Mouse (Mus musculus): ENCODE measurements around the gene Arhgap44. TPM values are rescaled to one million over a fixed set of nuclear protein-coding genes. Genes with fewer than 3 reads are reported as not detected.

The Arhgap44 gene
- polyA plus RNA-seq, 1 experiment from 2014 or later, result 16.9 TPM

GRCm38 (mm10) chr11:65101206-65101605, 61.6 kb downstream of the Arhgap44 start:
- H3K9ac ChIP-seq, result no peak overlapping the region
- WGBS, result 74% methylated on average over 11 of the region's 11 CpGs
- H3K27me3 ChIP-seq (replicated peaks), result no peaks in the 10 kb centered on the region
- no peaks in the 10 kb centered on the region for H3K36me3 ChIP-seq (replicated peaks)
- H3K4me3 ChIP-seq, result no peak overlapping the region
- no peak overlapping the region for H3K27ac ChIP-seq
- no peak overlapping the region for H3K4me2 ChIP-seq
- H3K4me1 ChIP-seq, result no peaks in the 10 kb centered on the region
- ATAC-seq (replicated peaks), result no peak
- H3K9me3 ChIP-seq, result no peaks in the 10 kb centered on the region

GRCm38 (mm10) chr11:65100031-65100430, 62.7 kb downstream of the Arhgap44 start:
- H3K9me3 ChIP-seq, result no peaks in the 10 kb centered on the region
- H3K9ac ChIP-seq, result no peak overlapping the region
- no peak overlapping the region for H3K4me2 ChIP-seq
- no peak overlapping the region for H3K27ac ChIP-seq
- no peak overlapping the region for H3K4me3 ChIP-seq
- no peaks in the 10 kb centered on the region for H3K27me3 ChIP-seq (replicated peaks)
- WGBS, result 93% methylated on average over 8 of the region's 8 CpGs
- no peak for ATAC-seq (replicated peaks)
- no peaks in the 10 kb centered on the region for H3K4me1 ChIP-seq
- H3K36me3 ChIP-seq (replicated peaks), result no peaks in the 10 kb centered on the region

GRCm38 (mm10) chr11:65097526-65098070, 65.2 kb downstream of the Arhgap44 start:
- Histone ChIP-seq H3K27ac (no peak overlapping the region), H3K27me3 (replicated peaks) (no peaks in the 10 kb centered on the region), H3K4me3 (no peak overlapping the region), H3K9me3 (no peaks in the 10 kb centered on the region), H3K4me1 (no peaks in the 10 kb centered on the region), H3K9ac (no peak overlapping the region), H3K4me2 (no peak overlapping the region), H3K36me3 (replicated peaks) (no peaks in the 10 kb centered on the region)
- 84% methylated on average over 4 of the region's 4 CpGs for WGBS
- no peak for ATAC-seq (replicated peaks)

DNA sequence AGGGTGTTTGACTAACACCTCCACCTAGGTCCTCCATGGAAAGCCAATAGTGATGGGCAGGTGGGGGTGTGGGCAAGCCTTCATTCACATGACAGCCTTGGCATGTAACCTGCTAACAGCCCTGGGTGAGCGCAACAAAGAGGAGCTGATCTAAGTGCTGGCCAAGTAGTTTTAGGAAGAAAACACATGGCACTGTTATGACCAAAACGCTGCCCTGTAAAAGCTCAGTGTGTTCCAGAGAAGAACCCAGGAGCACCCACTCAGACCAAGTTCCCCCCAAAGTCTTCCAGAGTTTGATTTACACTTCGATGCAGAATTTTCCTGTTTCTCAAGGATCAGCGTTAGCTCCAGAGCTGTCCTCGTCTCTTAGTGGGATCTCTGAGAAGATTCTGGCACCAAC, 65.9 kb downstream of the Arhgap44 start:
- Histone ChIP-seq H3K36me3 (replicated peaks) (no peaks in the 10 kb centered on the region), H3K9ac (no peak overlapping the region), H3K27ac (no peak overlapping the region), H3K4me1 (no peaks in the 10 kb centered on the region), H3K4me2 (no peak overlapping the region), H3K4me3 (no peak overlapping the region), H3K9me3 (no peaks in the 10 kb centered on the region), H3K27me3 (replicated peaks) (no peaks in the 10 kb centered on the region)
- 97% methylated on average over 5 of the region's 5 CpGs for whole genome bisulfite sequencing
- no peak for ATAC-seq (replicated peaks)

DNA sequence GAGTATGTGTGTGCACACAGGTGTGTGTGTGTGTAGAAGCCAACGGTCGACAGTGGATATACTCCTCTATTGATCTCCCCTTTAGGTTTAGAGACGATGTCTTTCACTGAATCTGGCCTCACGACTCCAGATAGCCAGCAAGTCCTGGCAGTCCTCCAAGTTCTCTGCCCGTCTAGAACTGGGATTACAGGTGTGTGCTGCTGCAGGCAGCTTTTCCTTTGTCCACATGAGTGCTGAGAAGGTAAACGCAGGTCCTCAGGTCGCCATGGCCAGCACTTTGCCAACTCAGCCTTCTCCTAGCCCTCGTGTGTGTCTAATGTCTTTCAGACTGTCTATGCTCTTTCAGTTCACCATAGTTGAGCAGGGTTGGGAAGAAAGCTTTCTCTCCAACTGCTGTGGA, 69.9 kb downstream of the Arhgap44 start:
- Histone ChIP-seq H3K27me3 (replicated peaks) (no peaks in the 10 kb centered on the region), H3K36me3 (replicated peaks) (no peaks in the 10 kb centered on the region), H3K4me1 (no peaks in the 10 kb centered on the region), H3K9ac (no peak overlapping the region), H3K27ac (no peak overlapping the region), H3K4me3 (no peak overlapping the region), H3K9me3 (no peaks in the 10 kb centered on the region), H3K4me2 (no peak overlapping the region)
- 79% methylated on average over 8 of the region's 8 CpGs for WGBS
- ATAC-seq (replicated peaks), result no peak

DNA sequence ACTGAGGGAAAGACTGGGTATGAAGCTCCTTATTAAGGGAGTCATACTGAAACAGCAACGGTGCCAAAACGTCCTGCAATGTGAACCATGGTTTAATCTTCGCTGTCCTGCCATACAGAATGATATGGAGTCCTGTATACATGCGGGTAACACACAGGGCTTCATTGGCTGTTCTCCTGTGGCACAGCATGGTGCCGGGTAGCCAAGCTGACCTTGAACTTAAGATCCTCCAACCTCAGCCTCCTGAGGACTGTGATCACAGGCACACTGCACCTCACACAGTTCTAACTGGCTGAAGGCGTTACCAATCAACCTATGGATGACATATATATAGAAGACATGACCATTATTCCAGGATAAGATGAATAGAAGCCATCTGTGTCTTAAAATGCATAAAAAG, 72.4 kb downstream of the Arhgap44 start:
- H3K36me3 ChIP-seq (replicated peaks), result no peaks in the 10 kb centered on the region
- WGBS, result 86% methylated on average over 6 of the region's 6 CpGs
- no peak overlapping the region for H3K9ac ChIP-seq
- H3K4me3 ChIP-seq, result no peak overlapping the region
- H3K4me2 ChIP-seq, result no peak overlapping the region
- no peaks in the 10 kb centered on the region for H3K27me3 ChIP-seq (replicated peaks)
- no peaks in the 10 kb centered on the region for H3K9me3 ChIP-seq
- H3K27ac ChIP-seq, result no peak overlapping the region
- no peaks in the 10 kb centered on the region for H3K4me1 ChIP-seq
- no peak for ATAC-seq (replicated peaks)

DNA sequence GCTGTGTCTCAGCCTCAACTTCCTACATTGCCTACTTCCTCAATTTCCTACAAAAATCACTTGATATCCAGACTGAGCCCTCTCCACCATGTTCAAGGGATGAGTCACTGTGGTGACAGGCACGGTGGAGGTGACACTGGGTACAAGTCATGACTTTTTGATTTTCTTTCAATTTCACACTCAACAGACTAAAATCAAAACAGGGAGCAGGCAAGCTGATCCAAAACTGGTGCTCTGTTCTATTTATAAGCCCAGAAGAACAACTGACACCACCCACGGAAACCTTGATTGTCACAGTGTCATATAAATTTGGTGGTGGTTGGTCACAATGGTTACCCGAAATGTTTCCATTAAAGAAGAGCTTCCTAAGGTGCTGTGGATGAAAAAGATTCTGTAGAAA, 72.8 kb downstream of the Arhgap44 start:
- H3K27me3 ChIP-seq (replicated peaks), result no peaks in the 10 kb centered on the region
- no peak overlapping the region for H3K4me3 ChIP-seq
- WGBS, result 93% methylated on average over 3 of the region's 3 CpGs
- no peaks in the 10 kb centered on the region for H3K36me3 ChIP-seq (replicated peaks)
- H3K9ac ChIP-seq, result no peak overlapping the region
- H3K4me2 ChIP-seq, result no peak overlapping the region
- H3K9me3 ChIP-seq, result no peaks in the 10 kb centered on the region
- no peak for ATAC-seq (replicated peaks)
- H3K4me1 ChIP-seq, result no peaks in the 10 kb centered on the region
- no peak overlapping the region for H3K27ac ChIP-seq

DNA sequence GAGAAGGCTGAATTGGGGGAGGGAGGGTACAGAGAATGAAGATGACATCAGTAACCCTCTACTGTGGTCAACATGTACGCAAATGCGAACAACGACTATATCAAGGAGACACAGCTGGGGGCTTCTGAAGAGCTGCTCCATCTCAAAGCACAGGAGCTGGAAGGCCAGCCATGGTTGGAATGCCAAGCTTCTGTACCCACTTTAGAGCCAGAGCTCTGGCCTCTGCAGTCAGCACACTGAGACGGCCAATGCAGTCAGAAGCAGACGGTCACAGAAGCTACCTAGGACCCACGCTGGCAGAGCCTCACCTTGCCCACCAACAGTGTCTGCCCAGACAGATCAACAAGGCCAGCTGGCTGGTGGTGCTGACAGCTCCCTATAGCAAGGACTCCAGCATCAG, 73.5 kb downstream of the Arhgap44 start:
- Histone ChIP-seq H3K9me3 (no peaks in the 10 kb centered on the region), H3K4me1 (no peaks in the 10 kb centered on the region), H3K27ac (no peak overlapping the region), H3K4me3 (no peak overlapping the region), H3K36me3 (replicated peaks) (no peaks in the 10 kb centered on the region), H3K9ac (no peak overlapping the region), H3K27me3 (replicated peaks) (no peaks in the 10 kb centered on the region), H3K4me2 (no peak overlapping the region)
- no peak for ATAC-seq (replicated peaks)
- 91% methylated on average over 6 of the region's 6 CpGs for WGBS

DNA sequence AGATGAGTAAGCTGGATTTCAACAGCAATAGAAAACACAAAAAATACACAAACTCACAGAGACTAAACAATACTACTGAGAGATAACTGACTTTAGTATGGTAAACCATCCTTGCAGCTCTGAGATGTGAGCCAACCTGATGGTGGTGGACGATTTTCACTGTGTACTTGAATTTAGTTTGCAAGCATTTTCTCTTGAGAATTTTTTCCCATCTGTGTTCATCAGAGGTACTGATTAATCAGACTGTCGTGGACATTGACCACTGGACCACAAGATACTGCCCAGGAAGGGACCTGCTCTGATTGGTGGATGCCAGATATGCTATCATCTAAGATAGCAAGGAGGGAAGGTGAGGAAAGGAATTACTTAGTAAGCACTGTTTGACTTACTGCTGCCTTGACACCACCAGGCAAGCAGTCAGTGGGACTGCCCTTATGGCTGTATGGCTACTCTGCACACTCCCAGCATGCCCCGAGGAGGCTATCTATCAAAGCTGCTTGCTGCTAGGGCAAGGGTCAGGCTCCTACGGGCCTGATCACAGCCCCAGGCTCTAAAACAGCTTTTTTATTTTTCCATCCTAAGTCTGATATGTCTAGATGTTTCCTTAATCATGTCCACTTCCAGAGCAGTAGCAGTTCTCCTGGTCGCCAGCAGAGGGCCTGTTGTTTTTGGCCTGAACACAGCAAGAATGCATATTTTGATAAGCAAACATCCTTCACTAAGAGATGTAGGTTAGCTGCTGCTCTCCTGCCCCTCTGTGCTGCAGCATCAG, 74.1 kb downstream of the Arhgap44 start:
- H3K4me1 ChIP-seq, result no peaks in the 10 kb centered on the region
- 56% methylated on average over 5 of the region's 5 CpGs for WGBS
- H3K27ac ChIP-seq, result no peak overlapping the region
- H3K9me3 ChIP-seq, result no peaks in the 10 kb centered on the region
- H3K4me3 ChIP-seq, result no peak overlapping the region
- H3K4me2 ChIP-seq, result no peak overlapping the region
- no peaks in the 10 kb centered on the region for H3K36me3 ChIP-seq (replicated peaks)
- H3K9ac ChIP-seq, result no peak overlapping the region
- ATAC-seq (replicated peaks), result no peak; the same call in 1 of the 2 replicates
- no peaks in the 10 kb centered on the region for H3K27me3 ChIP-seq (replicated peaks)

GRCm38 (mm10) chr11:65080761-65081160, 82.0 kb downstream of the Arhgap44 start:
- no peaks in the 10 kb centered on the region for H3K36me3 ChIP-seq (replicated peaks)
- 85% methylated on average over 8 of the region's 8 CpGs for WGBS
- H3K27me3 ChIP-seq (replicated peaks), result no peaks in the 10 kb centered on the region
- H3K9ac ChIP-seq, result no peak overlapping the region
- H3K4me3 ChIP-seq, result no peak overlapping the region
- H3K27ac ChIP-seq, result no peak overlapping the region
- H3K4me2 ChIP-seq, result no peak overlapping the region
- no peak for ATAC-seq (replicated peaks)
- H3K9me3 ChIP-seq, result no peaks in the 10 kb centered on the region
- H3K4me1 ChIP-seq, result no peaks in the 10 kb centered on the region

GRCm38 (mm10) chr11:65080274-65080673, 82.5 kb downstream of the Arhgap44 start:
- Histone ChIP-seq H3K36me3 (replicated peaks) (no peaks in the 10 kb centered on the region), H3K27me3 (replicated peaks) (no peaks in the 10 kb centered on the region), H3K4me3 (no peak overlapping the region), H3K27ac (no peak overlapping the region), H3K4me1 (no peaks in the 10 kb centered on the region), H3K9me3 (no peaks in the 10 kb centered on the region), H3K4me2 (no peak overlapping the region), H3K9ac (no peak overlapping the region)
- WGBS, result 90% methylated on average over 3 of the region's 3 CpGs
- no peak for ATAC-seq (replicated peaks)

DNA sequence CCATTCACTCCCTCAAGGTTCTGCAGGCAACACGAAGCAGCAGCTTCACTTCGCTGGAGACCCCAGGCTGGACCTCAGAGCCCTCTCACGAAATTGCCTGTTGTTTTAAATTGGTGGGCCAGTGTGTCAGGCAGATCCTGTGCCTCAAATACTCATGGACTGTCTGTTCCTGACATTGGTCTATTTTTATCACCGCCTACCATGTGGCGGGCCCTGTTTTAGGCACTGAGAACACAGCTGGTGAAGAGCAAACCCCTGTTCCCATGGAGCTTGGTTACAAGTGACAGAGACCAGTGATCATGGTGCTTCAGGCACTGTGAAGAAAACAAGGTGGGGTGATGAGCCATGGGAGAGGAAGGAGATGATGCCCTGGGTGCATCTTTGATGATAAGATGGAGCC, 93.2 kb downstream of the Arhgap44 start:
- H3K4me1 ChIP-seq, result no peaks in the 10 kb centered on the region
- H3K9me3 ChIP-seq, result no peaks in the 10 kb centered on the region
- H3K4me2 ChIP-seq, result no peak overlapping the region
- ATAC-seq (replicated peaks), result no peak
- no peak overlapping the region for H3K27ac ChIP-seq
- WGBS, result 91% methylated on average over 5 of the region's 5 CpGs
- H3K4me3 ChIP-seq, result no peak overlapping the region
- H3K36me3 ChIP-seq (replicated peaks), result peaks cover 7% of the 10 kb centered on the region; the same call in 1 of the 2 replicates
- no peaks in the 10 kb centered on the region for H3K27me3 ChIP-seq (replicated peaks)
- no peak overlapping the region for H3K9ac ChIP-seq

- Histone ChIP-seq H3K36me3 (replicated peaks) (peaks cover 7% of the 10 kb centered on the region; the same call in 1 of the 2 replicates), H3K9me3 (no peaks in the 10 kb centered on the region), H3K4me1 (no peaks in the 10 kb centered on the region), H3K27me3 (replicated peaks) (no peaks in the 10 kb centered on the region), H3K9ac (no peak overlapping the region), H3K4me2 (no peak overlapping the region), H3K4me3 (no peak overlapping the region), H3K27ac (no peak overlapping the region)
- WGBS, result 57% methylated on average over 4 of the region's 4 CpGs
- no peak for ATAC-seq (replicated peaks)
Measured at GRCm38 (mm10) chr11:65069051-65069450, 93.7 kb downstream of the Arhgap44 start.
